Mouse (Mus musculus) right cerebral cortex, postnatal 25 days (tissue): ENCODE results near the gene Alg12.

Experiments
- DNase-seq: peaks from one replicate; pipeline ENCODE4 v3.0.0; 2022

The Alg12 gene

GRCm38 (mm10) chr15:88854969-88855830 is 36.1 kb upstream of the Alg12 start:
- no peak for DNase-seq

- DNase-seq = no peak
These were observed 35.2 kb upstream of the Alg12 start for GRCm38 (mm10) chr15:88854119-88854968.

- no peak for DNase-seq
These were observed 34.0 kb upstream of the Alg12 start for GRCm38 (mm10) chr15:88853106-88853505.

GRCm38 (mm10) chr15:88851507-88852149 is 32.5 kb upstream of the Alg12 start:
- no peak for DNase-seq

- DNase-seq = no peak
These were observed 32.0 kb upstream of the Alg12 start for GRCm38 (mm10) chr15:88851076-88851475.

GRCm38 (mm10) chr15:88850146-88850826 is 31.2 kb upstream of the Alg12 start:
- peak; percentile 74 for DNase-seq

GRCm38 (mm10) chr15:88849621-88850020 is 30.5 kb upstream of the Alg12 start:
- no peak for DNase-seq

GRCm38 (mm10) chr15:88848661-88849060 is 29.5 kb upstream of the Alg12 start:
- DNase-seq = no peak

- no peak for DNase-seq
These were observed 25.8 kb upstream of the Alg12 start for GRCm38 (mm10) chr15:88844966-88845365.

GRCm38 (mm10) chr15:88843486-88844097 is 24.5 kb upstream of the Alg12 start:
- no peak for DNase-seq

GRCm38 (mm10) chr15:88842300-88842673 is 23.2 kb upstream of the Alg12 start:
- no peak for DNase-seq

- no peak for DNase-seq
These were observed 22.6 kb upstream of the Alg12 start for GRCm38 (mm10) chr15:88841580-88842299.

- DNase-seq = no peak
These were observed 22.0 kb upstream of the Alg12 start for GRCm38 (mm10) chr15:88841160-88841559.

GRCm38 (mm10) chr15:88840126-88840525 is 21.0 kb upstream of the Alg12 start:
- no peak for DNase-seq

GRCm38 (mm10) chr15:88839271-88839670 is 20.2 kb upstream of the Alg12 start:
- peak; percentile 61 for DNase-seq

- no peak for DNase-seq
These were observed 18.9 kb upstream of the Alg12 start for GRCm38 (mm10) chr15:88837977-88838376.

GRCm38 (mm10) chr15:88837199-88837932 is 18.2 kb upstream of the Alg12 start:
- no peak for DNase-seq

GRCm38 (mm10) chr15:88836571-88836970 is 17.5 kb upstream of the Alg12 start:
- no peak for DNase-seq

GRCm38 (mm10) chr15:88836031-88836430 is 16.9 kb upstream of the Alg12 start:
- no peak for DNase-seq

GRCm38 (mm10) chr15:88832536-88832935 is 13.4 kb upstream of the Alg12 start:
- no peak for DNase-seq

- no peak for DNase-seq
These were observed 12.4 kb upstream of the Alg12 start for GRCm38 (mm10) chr15:88831482-88831881.
